ENCODE assay signal across 16 mouse cellular contexts in the genomic region with DNA sequence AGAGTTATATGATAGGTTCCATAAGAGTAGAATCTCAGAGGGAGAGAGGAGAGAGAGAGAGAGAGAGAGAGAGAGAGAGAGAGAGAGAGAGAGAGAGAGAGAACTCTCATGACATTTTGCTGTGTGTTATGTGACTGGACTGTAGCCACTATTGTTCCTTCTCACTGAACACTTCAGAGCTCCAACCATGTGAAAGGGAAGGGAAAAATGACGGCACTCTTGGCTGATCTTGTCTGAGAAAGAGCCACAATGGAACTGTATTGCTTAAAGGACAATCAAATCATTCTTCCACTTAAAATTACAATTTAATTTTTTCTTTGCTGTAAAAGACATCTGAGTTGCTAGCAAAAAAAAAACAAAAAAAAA.
DNase-seq lines count a peak whose midpoint lies in the region; ATAC-seq lines count a peak whose summit lies in the region.
"Had no signal": no experiment of that assay in that cellular context is flagged by ENCODE, and none has a peak within 500 bp of the region (broad histone marks: within the 10 kb centered on the region; RNA-seq: fewer than 3 reads in every experiment).

No protein-coding gene starts in this region.

- H3K36me3 ChIP-seq in embryonic facial prominence, embryonic 14.5 days (ENCODE audit: control insufficient read depth, insufficient read depth, low read length) = no peaks in the 10 kb centered on the region
- H3K36me3 ChIP-seq in embryonic facial prominence, embryonic 10.5 days (replicated peaks) = no peaks in the 10 kb centered on the region
- no peaks in the 10 kb centered on the region for H3K36me3 ChIP-seq in heart, embryonic 13.5 days
- H3K36me3 ChIP-seq: G1E; hindbrain, embryonic 13.5 days; intestine, embryonic 15.5 days; lung, embryonic 15.5 days had no signal

- H3K4me2 ChIP-seq in embryonic facial prominence, embryonic 14.5 days (ENCODE audit: low read depth, low read length) = no peak overlapping the region
- H3K4me2 ChIP-seq in heart, embryonic 13.5 days = no peak overlapping the region
- H3K4me2 ChIP-seq: hindbrain, embryonic 13.5 days; intestine, embryonic 15.5 days; lung, embryonic 15.5 days had no signal

- H3K4me1 ChIP-seq in embryonic facial prominence, embryonic 14.5 days (ENCODE audit: control insufficient read depth, insufficient read depth, low read length) = 0 out of 2 replicates have a peak, but pooled peaks cover 3% of the 10 kb centered on the region
- no peaks in the 10 kb centered on the region for H3K4me1 ChIP-seq in embryonic facial prominence, embryonic 10.5 days
- peaks cover 9% of the 10 kb centered on the region for H3K4me1 ChIP-seq in heart, embryonic 13.5 days
- H3K4me1 ChIP-seq: hindbrain, embryonic 13.5 days; intestine, embryonic 15.5 days; lung, embryonic 15.5 days had no signal

- no peak overlapping the region for H3K9ac ChIP-seq in embryonic facial prominence, embryonic 14.5 days (ENCODE audit: low read depth, low read length)
- H3K9ac ChIP-seq in heart, embryonic 13.5 days = no peak overlapping the region
- H3K9ac ChIP-seq: hindbrain, embryonic 13.5 days; intestine, embryonic 15.5 days; lung, embryonic 15.5 days had no signal

- WGBS in embryonic facial prominence, embryonic 14.5 days = 36% methylated on average over 1 of the region's 1 CpGs
- 65% methylated on average over 1 of the region's 1 CpGs for WGBS in embryonic facial prominence, embryonic 10.5 days
- 39% methylated on average over 1 of the region's 1 CpGs for WGBS in heart, embryonic 13.5 days

- DNase-seq in embryonic facial prominence, embryonic 14.5 days (ENCODE audit: low spot score) = peak; percentile 65
- no peak for DNase-seq in embryonic facial prominence, embryonic 10.5 days (ENCODE audit: low spot score)
- DNase-seq in heart, postnatal 36 days = no peak
- DNase-seq in retina, postnatal 1 day = peak; percentile 3
- no peak for DNase-seq in retina, embryonic 14.5 days (ENCODE audit: low spot score)
- peak; percentile 44 for DNase-seq in telencephalon, adult 2 months (ENCODE audit: low read depth, low spot score)
- no peak for DNase-seq in adrenal gland, postnatal 10 days
- DNase-seq: cerebellum, adult 2 months; kidney, postnatal 4 days; right cerebral cortex, adult 18-20 months had no signal

- intact Hi-C loops in heart, postnatal 36 days (cut with DNase I) = no loop called here

- peak overlapping the region; percentile 61; the same call in 1 of the 2 replicates for H3K27ac ChIP-seq in embryonic facial prominence, embryonic 14.5 days (replicated peaks; ENCODE audit: low read depth, low read length)
- no peak overlapping the region for H3K27ac ChIP-seq in embryonic facial prominence, embryonic 10.5 days (replicated peaks)
- H3K27ac ChIP-seq in heart, embryonic 13.5 days (replicated peaks) = peak overlapping the region; percentile 46
- H3K27ac ChIP-seq: hindbrain, embryonic 13.5 days; intestine, embryonic 15.5 days; lung, embryonic 15.5 days had no signal

- H3K9me3 ChIP-seq in embryonic facial prominence, embryonic 14.5 days (ENCODE audit: control insufficient read depth, low read length) = no peaks in the 10 kb centered on the region
- no peaks in the 10 kb centered on the region for H3K9me3 ChIP-seq in embryonic facial prominence, embryonic 10.5 days
- no peaks in the 10 kb centered on the region for H3K9me3 ChIP-seq in heart, embryonic 13.5 days
- H3K9me3 ChIP-seq: G1E; hindbrain, embryonic 13.5 days; intestine, embryonic 15.5 days; lung, embryonic 15.5 days had no signal

- peak; percentile 30; the same call in 1 of the 2 replicates for ATAC-seq in embryonic facial prominence, embryonic 14.5 days (ENCODE audit: low read depth)
- no peak for ATAC-seq in heart, embryonic 13.5 days (ENCODE audit: extremely low read depth, insufficient number of reproducible peaks, low FRiP score, low TSS enrichment)
- ATAC-seq: CD4-positive, CD25-positive, alpha-beta regulatory T cell, adult 4 months had no signal

- H3K27me3 ChIP-seq in embryonic facial prominence, embryonic 14.5 days (replicated peaks; ENCODE audit: control insufficient read depth, insufficient read depth, low read length) = no peaks in the 10 kb centered on the region
- H3K27me3 ChIP-seq in embryonic facial prominence, embryonic 10.5 days (replicated peaks; ENCODE audit: low read depth, poor library complexity, severe bottlenecking) = no peaks in the 10 kb centered on the region
- no peaks in the 10 kb centered on the region for H3K27me3 ChIP-seq in heart, embryonic 13.5 days (replicated peaks)
- H3K27me3 ChIP-seq: hindbrain, embryonic 13.5 days; intestine, embryonic 15.5 days; lung, embryonic 15.5 days had no signal

- H3K4me3 ChIP-seq in embryonic facial prominence, embryonic 14.5 days (ENCODE audit: low read depth, low read length) = no peak overlapping the region
- no peak overlapping the region for H3K4me3 ChIP-seq in embryonic facial prominence, embryonic 10.5 days
- H3K4me3 ChIP-seq in heart, embryonic 13.5 days = no peak overlapping the region
- H3K4me3 ChIP-seq: hindbrain, embryonic 13.5 days; intestine, embryonic 15.5 days; lung, embryonic 15.5 days had no signal

Comparison
In these comparisons a context has a peak if more than half of its experiments do, and no peak if none do; other contexts are left out.
1. DNase-seq: peak in embryonic facial prominence, embryonic 14.5 days (single experiment), retina, postnatal 1 day (single experiment) and telencephalon, adult 2 months (single experiment); none in embryonic facial prominence, embryonic 10.5 days (single experiment), heart, postnatal 36 days (0 of 2), retina, embryonic 14.5 days (single experiment) and adrenal gland, postnatal 10 days (single experiment).